Comparison of ENCODE assay signal across 10 mouse cellular contexts in the genomic region with DNA sequence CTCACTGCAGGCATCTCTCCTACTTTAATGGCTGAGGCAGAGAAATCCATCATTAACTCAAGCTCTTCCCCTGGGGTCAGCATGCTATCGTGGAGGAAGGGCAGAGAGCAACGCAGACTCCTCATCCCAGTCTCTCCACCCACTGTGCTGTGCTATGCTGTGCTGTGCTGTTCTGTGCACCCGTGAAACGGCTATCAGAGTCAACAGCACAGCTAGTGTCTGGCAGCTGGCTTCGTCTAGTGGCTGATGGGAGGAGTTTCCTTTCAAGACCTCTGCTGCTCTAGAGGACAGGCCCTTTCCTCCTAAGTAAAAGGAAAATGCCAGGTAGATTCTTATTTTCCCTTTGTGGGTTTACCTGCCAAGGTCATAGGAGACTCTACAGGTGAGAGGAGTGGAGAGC. TPM values are rescaled to one million over a fixed set of nuclear protein-coding genes. Genes with fewer than 3 reads are reported as not detected.
A peak's percentile ranks its signal among the peaks of the same experiment; 100 is the strongest.
DNase-seq lines count a peak whose midpoint lies in the region; ATAC-seq lines count a peak whose summit lies in the region.
"Had no signal": no experiment of that assay in that cellular context is flagged by ENCODE, and none has a peak within 500 bp of the region (broad histone marks: within the 10 kb centered on the region; RNA-seq: fewer than 3 reads in every experiment).

No protein-coding gene starts in this region.

- no peak overlapping the region for H3K9ac ChIP-seq in intestine, embryonic 16.5 days (ENCODE audit: low read depth, low read length)
- H3K9ac ChIP-seq: embryonic facial prominence, embryonic 13.5 days had no signal

- no peak overlapping the region for H3K4me2 ChIP-seq in intestine, embryonic 16.5 days (ENCODE audit: low read depth, low read length)
- H3K4me2 ChIP-seq: embryonic facial prominence, embryonic 13.5 days had no signal

- peak; percentile 96 for DNase-seq in heart, adult 11 months
- no peak for DNase-seq in heart, postnatal 10 days
- peak; percentile 62 for DNase-seq in ZHBTc4 (ENCODE audit: low read depth, low spot score)
- no peak for DNase-seq in layer of hippocampus, postnatal 25 days (ENCODE audit: extremely low spot score in 1 of 2, low spot score in 1 of 2)
- DNase-seq in left cerebral cortex, postnatal 25 days (ENCODE audit: low spot score in 2 of 2): no peak
- no peak for DNase-seq in adrenal gland, adult 18-20 months (ENCODE audit: low spot score in 2 of 2)

- peak; percentile 41 for ATAC-seq in intestine, embryonic 16.5 days
- ATAC-seq in megakaryocyte-erythroid progenitor cell, adult 5-6 weeks (replicated peaks; ENCODE audit: low FRiP score, low TSS enrichment, poor library complexity, severe bottlenecking): peak; percentile 91

- 20% methylated on average over 5 of the region's 5 CpGs for WGBS in intestine, embryonic 16.5 days

- H3K4me1 ChIP-seq in intestine, embryonic 16.5 days (ENCODE audit: control insufficient read depth, insufficient read depth, low read length): peaks cover 46% of the 10 kb centered on the region

- no peaks in the 10 kb centered on the region for H3K9me3 ChIP-seq in intestine, embryonic 16.5 days (ENCODE audit: control insufficient read depth, low read length)
- H3K9me3 ChIP-seq: embryonic facial prominence, embryonic 13.5 days had no signal

- H3K27ac ChIP-seq in intestine, embryonic 16.5 days (ENCODE audit: low read length): peak overlapping the region; percentile 60
- H3K27ac ChIP-seq: macrophage had no signal

- intact Hi-C loops in heart, postnatal 10 days (cut with DNase I): loop anchor here (1.0 kb wide), 1 partner anchor 36 kb away; no protein-coding TSS in a partner anchor
- intact Hi-C loops in left cerebral cortex, postnatal 25 days (cut with DNase I): no loop called here

- no peaks in the 10 kb centered on the region for H3K27me3 ChIP-seq in intestine, embryonic 16.5 days (replicated peaks; ENCODE audit: control insufficient read depth, insufficient read depth, low read length)
- H3K27me3 ChIP-seq: embryonic facial prominence, embryonic 13.5 days had no signal

- H3K4me3 ChIP-seq in intestine, embryonic 16.5 days (ENCODE audit: low read length): no peak overlapping the region
- H3K4me3 ChIP-seq: embryonic facial prominence, embryonic 13.5 days had no signal

- H3K36me3 ChIP-seq in intestine, embryonic 16.5 days (ENCODE audit: control insufficient read depth, insufficient read depth, low read length): no peaks in the 10 kb centered on the region
- H3K36me3 ChIP-seq: embryonic facial prominence, embryonic 13.5 days had no signal

RNA-seq across cellular contexts. Expression of a gene that starts 38.6 kb away (rescaled TPM):
- total RNA-seq in heart, postnatal 10 days (2021): 10 to 100 TPM; 28.4 to 33.4 TPM
- polyA plus RNA-seq in intestine, embryonic 16.5 days (2015; fragmentation: Nextera tagmentation; extraction: Ambion mirVana): 4.4 and 4.9 TPM in 2 replicates
- total RNA-seq in megakaryocyte-erythroid progenitor cell, adult 5-6 weeks (2014; fragmentation: Nextera tagmentation): 21.5 and 23.6 TPM in 2 replicates
- 4.6 and 5.4 TPM in 2 replicates for total RNA-seq in megakaryocyte-erythroid progenitor cell, adult 5-6 weeks (2017)
- 10 to 100 TPM; 86.4 to 97.1 TPM for total RNA-seq in layer of hippocampus, postnatal 25 days (2021)
- total RNA-seq in left cerebral cortex, postnatal 25 days (2021): 100 to 1,000 TPM in 1 of 2 experiments, 10 to 100 TPM in 1; 83.7 to 110 TPM
- total RNA-seq in adrenal gland, adult 18-20 months (2021): 10 to 100 TPM; 21.4 to 33.5 TPM

Comparison
In these comparisons a context has a peak if more than half of its experiments do, and no peak if none do; other contexts are left out.
1. DNase-seq: peak in heart, adult 11 months (single experiment) and ZHBTc4 (single experiment); none in heart, postnatal 10 days (0 of 2), layer of hippocampus, postnatal 25 days (0 of 2), left cerebral cortex, postnatal 25 days (0 of 2) and adrenal gland, adult 18-20 months (0 of 2).